Mouse (Mus musculus): Measurements from ENCODE around the gene Rybp. TPM values are rescaled to one million over a fixed set of nuclear protein-coding genes. Genes with fewer than 3 reads are reported as not detected.

Gene Rybp
- polyA plus RNA-seq (2012; rRNA removed) = 29.0 and 30.9 TPM in 2 replicates

DNA sequence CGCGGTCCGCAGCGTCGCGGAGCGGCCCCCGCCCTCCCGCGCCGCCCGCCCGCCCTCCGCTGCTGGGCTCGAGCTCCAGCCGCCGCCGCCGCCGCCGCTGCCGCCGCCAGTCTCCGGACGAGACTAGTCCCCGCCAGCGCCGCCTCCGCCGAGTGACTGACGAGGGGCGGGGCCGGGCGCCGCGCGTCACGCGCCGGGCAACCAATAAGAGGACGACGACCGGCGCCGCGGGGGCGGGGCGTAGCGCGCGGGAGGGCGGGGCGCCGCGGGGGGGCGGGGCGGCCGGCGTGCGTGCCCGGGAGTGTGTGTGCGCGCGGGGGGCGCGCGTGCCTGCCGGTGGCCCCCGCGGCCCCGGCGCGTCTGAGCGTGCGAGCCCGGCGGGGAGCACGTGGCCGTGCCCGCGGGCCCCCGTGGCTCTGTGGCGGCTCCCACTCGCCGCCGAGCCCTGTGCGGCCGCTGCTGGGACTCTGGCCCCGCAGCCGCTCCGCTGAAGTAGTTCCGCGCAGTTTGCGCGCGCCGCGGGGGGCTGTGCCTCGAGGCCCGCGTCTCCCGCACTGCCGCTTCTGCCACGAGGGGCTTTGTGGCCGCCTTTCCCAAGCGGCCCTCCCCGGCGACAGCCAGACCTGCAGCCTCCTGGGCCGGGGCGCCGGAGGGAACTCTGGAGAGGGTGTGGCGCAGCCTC, at the start of gene Rybp:
Gene Rybp (minus strand): TSS at position 152 of the 682 bp plus-strand sequence.
- DNase-seq (ENCODE audit: low read depth) = no peak

DNA sequence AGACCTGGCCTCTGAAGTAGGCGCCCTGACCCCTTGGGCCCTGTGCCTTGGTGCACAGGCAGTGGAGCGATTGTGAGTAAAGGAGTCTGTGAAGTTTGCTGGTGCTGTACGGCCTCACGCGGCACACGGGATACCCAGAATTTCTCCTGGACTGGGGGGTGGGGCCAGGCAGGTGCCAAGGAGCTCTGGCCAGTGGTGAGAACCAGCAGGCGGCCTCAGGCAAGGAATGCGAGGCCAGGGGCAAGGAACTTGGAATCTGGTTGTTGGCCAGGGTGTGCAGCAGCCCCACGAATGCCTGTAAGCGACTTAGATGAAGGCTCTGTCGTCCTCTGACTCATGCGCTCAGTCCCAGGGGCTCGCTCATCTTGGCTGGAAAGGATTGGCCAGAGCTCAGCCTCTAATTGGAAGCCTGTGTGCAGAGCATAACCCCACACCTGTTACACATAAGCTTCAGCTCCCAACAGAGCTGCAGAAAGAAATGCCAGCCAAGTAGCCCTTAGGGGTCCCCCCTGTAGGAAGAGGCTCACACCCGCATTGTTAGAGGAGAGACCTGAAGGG, 49.4 kb upstream of the Rybp start:
- DNase-seq (ENCODE audit: low read depth) = no peak

DNA sequence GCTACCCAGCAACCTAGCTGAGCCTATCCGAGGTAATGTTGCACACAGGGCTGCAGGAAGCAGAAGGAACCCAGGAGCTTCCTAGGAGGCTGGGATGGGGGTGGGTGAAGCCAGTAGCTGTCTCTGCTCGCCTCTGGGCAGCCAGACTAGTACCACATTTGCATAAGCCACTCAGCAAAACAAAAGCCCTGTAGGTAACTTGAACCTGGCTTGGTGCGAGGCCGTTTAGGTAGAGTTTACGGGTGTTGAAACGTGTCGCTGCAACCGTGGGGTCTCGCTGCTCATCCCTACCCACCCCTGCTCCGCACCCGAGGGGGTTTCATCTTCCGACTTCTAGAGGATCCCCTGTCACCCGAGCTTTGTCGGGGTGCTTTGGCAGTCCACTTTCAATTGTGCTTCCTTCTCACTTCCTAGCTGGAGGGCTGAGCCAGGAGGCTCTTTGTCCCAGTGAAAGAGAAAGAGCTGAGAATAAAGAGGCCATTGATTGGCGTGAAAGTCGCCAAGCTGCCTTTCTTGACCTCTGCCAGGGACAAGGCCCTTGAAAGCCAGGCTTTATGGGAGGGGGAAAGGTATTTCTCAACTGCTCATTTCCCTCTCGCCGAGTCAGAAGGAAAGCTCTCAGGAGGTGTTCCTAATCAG, 48.3 kb upstream of the Rybp start:
- DNase-seq (ENCODE audit: low read depth) = no peak

DNA sequence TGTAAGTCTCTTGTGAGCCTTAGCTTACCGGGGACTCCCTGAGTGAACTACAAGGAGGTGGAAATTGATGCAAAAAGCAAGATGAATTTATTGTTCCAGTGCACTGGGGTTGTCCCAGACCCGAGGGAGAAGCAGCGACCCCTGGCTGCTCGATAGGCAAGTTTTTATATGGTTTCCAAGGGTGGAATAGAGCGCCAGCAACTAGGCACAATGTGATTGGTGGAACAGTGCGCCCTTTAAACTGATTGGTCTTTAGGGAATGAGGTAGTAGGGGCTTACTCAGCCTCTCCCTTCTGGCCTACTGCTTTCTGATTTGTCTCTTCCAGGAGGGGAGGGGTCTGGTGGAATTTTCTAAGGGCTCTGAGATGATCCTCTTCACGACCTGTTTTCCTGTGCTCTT, 46.5 kb upstream of the Rybp start:
- no peak for DNase-seq (ENCODE audit: low read depth)

DNA sequence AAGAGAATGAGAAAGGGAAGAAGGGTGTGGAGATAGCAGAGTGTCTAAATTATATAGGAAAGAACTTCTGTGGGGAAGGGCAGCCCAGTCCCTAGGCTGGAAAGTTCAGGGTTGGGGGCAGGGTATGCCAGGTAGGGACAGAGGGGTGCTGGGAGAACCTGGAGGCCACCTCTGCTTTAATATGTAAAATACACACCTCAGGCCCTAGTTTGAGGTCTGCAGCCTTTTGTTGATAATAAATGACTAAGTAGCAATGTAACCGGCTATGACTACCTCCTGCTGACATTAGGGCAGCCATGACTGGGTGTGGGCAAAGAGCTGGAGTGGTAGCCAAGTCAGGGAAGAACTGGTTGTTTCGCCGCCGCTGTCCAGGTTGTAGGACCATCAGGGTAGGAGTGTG, 45.2 kb upstream of the Rybp start:
- DNase-seq (ENCODE audit: low read depth) = no peak

DNA sequence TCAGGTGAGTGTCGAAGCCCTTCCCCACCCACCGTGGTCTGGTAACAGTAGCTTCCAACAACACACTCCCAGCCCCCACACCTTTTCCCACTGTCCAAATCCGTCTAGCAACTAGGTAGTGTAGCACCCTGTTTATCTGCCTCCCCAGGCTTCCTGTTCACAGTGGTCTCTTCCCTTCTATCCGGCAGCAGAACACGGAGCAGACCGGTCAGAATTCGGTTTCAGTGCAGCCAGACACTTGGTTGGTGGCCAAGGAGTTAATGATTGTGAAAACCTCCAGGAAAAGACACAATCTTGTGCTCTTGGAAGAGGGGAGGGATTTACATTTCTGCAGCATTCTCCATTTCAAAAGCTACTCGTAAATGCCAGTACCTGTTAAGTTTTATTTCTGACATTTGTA, 44.3 kb upstream of the Rybp start:
- DNase-seq (ENCODE audit: low read depth) = no peak

DNA sequence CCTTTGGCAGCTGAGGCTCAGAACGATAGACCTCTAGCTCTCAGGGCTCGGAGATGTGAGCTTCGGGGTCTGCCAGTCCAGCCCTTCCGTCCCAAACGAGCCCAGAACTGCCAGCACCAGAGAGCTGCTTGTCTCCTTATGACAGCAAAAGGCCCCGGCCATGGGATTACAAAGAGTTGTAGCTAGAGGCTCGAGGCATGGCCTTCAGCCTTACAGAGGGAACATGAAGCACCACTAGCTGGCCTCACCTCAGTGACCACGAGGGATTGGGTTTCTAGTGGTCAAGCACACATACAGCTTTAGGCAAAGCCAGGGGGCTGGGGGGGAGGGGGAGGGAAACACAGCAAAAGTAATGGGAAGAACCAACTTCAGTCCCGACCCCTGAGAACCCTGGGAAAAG, 43.8 kb upstream of the Rybp start:
- DNase-seq (ENCODE audit: low read depth) = no peak

DNA sequence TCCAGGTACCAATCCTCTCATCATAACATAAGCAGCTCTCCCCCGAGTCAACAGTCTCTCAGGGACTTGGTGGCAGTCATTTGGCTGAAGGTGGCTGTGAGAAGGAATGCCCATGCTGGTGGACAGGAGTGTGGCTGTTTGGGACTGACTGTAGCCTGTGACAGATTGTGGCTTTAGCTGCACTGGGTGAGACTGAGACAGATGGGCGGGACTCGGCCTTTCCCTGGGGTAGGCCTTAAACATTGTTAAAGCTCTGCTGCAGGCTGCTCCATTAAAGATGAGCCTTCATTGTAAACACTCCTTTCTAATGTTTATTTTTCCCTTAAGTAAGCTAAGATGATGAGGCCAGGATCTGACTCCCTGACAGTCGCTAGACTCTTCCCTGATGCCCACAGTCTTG, 42.3 kb upstream of the Rybp start:
- no peak for DNase-seq (ENCODE audit: low read depth)

DNA sequence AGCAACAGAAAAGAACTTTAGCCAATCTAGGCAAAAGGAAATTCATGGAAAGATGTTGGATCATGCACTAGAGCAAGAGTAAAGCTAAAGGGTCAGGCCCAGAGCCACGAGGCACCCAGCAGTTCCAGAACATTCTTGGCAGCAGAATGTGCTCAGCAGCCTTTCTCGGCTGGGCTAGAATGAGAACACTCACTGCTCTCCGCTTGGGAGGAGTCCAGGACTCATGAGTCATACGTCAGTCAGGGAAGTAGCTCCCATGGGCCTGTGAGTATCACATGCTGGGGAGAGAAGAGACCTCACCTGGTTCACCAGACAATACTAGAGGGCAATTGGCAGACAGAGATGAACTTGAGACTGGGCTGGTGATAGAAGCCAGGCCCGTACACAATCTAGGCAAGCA, 39.8 kb upstream of the Rybp start:
- DNase-seq (ENCODE audit: low read depth) = peak; percentile 75

DNA sequence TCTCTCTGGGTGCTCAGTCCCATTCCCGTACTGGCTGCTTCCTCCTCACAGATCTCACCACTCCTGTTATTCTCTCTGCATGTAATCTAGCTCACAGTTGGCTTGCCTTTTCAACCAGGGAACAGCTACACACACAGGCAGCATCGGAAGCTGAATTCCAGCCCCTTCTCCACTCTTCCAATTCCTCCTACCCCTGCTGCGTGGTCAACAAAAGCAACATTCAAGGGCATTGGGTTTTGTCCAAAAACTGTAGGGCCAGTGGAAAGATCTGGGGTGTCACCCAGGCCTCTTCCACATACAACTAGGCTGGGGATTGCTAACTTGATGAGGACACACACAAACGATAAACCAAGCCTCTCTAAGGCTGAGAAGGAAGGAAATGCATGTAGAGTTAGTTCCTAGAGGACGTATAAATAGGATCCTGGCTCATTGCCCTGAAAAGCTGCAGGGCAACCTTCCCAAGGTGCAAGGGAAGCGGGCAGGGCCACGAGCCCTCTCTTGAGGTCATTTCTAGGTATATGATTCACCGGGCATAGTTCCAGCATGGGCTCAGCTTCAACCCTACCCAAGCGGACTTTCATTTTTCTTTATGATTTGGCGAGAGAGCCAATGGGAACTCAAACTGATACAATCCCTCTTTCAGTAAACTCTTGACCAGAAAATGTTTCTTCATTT, 36.6 kb upstream of the Rybp start:
- DNase-seq (ENCODE audit: low read depth) = no peak

DNA sequence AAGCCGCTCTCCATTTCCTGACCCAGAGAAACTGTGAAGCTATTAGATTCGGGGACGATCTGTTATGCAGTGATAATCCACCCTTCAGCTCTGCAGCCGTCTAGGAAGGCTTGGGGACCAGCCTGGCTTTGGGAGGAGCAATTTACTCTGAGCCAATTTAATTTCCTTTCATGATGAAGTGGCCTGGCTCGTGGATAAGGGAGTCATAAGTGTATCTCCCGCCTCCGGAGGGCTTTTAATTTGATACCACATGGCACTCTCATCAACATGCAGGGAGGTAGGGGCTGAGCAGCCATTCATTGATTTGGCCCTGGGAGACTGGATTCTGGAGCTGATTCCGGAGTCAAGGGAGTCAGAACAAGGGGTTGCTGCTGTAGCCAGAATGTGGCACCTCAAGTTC, 35.3 kb upstream of the Rybp start:
- DNase-seq (ENCODE audit: low read depth) = no peak

DNA sequence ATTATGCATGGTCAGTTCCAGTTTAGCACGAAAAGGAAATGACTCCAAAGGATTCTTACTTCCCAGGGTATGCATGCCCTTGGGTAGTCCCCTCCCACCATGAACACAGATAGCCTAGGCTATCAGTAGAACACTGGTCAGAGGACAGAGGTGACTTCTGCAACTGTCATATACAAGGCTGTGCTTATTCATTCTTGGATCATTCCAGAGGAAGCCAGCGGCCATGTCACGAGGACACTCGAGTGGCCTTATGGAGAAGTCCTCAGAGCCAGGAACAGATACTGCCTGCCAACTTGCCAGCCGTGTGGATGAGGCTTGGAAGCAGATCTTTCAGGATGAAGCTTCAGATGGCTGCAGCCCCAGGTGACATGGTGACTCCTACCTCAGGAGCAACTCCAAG, 34.9 kb upstream of the Rybp start:
- DNase-seq (ENCODE audit: low read depth) = no peak

DNA sequence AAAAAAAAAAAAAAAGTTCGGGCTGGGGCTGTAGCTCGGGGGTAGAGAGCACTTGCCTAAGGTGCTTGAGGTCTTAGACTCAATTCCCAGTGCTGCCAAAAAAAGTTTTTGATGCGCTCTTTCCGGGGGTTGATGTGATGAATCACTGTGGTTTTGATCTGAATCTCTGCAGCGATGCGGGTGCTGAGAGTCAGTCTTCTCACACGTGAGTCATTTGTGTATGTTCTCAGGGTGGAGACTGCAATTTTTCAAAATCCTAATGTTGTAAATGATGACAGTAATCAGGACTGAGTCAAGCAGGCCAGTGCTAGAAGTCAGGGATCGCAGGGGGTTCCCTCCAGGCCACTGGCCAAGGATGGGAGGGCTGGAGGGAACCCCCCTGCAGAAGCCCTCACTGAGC, 26.9 kb upstream of the Rybp start:
- DNase-seq (ENCODE audit: low read depth) = no peak

DNA sequence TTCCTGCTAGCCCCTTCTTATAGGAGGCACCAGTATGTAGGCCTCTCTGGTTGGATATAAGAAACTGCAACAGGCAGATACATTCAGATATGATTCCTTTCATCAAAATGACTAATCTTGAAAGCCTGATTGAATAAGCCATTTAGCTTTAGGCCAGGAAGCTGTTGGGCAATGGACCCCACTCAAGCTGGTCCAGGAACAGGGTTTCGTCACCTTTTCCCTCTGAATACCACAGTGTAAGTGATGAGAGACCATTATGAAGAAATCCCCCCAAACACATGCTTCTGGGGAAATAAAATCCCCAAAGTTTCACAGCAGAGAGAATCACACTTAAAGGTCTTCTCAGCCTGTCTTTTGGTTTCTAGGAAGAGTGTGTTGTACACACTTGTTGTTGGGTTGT, 23.9 kb upstream of the Rybp start:
- DNase-seq (ENCODE audit: low read depth) = no peak

DNA sequence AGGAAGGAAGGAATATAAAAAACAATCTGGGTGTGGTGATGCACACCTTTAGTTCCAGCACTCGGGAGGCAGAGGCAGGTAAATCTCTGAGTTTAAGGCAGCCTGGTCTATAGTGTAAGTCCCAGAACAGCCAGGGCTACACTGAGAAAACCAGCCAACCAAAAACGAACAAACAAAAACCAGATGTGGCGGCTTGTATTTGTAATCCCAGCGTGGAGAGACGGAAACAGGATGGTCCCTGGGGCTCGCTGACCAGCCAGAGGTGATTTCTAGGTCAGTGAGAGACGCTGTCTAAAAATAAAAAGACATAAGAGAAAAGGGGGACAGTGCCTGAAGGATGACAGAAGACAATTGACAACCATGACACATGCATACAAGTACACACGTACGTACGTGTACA, 17.5 kb upstream of the Rybp start:
- no peak for DNase-seq (ENCODE audit: low read depth)

DNA sequence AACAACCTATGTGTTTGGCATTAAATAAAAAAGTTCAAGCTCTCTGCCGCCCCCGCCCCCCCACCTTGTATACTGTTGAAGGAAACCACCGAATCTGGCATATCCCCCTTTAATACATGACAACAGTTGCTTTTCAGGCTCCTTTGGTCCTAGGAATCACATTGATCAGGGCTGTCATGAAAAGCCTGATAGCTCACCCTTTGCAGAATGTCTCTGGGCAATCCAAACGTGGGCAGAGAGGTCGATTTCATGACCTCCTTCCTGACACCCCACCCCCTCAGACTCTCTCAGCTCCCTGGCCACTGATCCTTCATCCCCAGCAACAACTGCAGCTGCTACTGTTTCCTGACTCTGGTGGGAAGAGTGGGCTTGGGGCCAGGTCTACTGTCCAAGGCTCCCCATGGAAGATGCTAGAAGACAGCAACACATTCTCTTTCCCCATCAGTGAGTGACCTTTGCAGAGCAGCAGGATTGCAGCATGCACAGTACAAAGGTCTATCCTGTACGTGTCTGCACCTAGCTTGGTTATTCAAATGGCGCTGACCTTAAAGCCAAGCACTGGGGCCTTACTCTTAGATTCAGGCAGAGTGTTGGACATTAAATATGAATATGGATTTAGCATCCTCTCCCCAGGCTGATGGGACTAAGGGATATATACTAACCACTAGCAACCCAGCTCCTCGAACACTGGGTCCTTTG, 14.3 kb upstream of the Rybp start:
- DNase-seq (ENCODE audit: low read depth) = no peak

DNA sequence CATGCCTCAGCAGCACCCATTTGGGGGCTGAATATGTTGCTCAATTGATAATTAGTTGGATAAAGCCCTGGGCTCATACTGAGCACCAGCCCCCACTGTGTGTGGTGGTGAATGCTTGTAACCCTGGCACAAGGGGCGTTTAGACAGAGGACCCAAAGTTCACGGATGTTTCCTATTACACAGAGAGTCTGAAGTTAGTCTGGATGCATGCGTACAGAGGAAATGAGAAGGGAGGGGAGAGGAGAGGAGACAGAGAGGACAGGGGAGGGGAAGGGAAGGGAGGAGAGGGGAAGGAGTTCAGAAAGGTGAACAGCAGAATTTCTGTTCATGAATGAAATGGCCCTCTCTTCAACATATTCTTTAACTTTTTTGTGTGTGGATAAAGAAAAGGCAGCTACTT, 13.5 kb upstream of the Rybp start:
- no peak for DNase-seq (ENCODE audit: low read depth)

DNA sequence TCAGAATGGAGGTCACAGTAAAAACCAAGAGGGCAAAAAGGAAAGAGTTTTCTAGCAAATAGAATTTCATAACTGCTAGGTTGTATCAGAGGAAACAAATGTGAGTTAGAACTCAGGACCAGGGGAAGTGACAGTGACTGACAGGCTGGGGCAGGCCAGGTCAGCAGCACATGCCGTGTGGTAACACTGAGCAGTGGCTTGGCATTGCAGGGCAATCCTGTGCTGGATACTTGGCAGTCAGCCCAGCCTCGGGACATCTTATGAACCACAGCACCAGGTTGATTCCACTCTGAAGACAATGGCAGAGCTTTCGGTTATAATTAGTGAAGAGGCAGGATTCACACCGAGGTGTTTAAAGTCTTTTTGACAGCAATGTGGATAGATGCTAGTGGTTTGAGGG, 11.7 kb upstream of the Rybp start:
- DNase-seq (ENCODE audit: low read depth) = no peak

DNA sequence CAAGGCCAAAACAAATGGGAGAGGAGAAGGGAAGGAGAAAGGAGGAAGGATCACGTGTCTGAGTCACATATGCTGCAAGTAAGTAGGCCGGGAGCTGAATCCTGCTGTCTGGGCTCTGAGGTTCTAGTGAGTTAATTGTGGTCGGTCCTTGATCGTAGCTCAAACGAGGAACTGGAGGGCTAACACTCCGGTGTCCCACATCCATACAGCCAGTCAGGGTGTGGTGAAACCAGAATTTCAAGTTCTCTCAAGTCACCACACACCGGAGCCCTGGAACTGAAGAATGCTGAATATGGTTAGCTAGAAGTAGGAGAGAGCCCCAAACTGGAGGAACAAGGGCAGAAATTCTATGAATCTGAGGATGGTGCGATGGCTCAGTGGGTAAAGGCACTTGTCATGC, 10.3 kb upstream of the Rybp start:
- DNase-seq (ENCODE audit: low read depth) = no peak

DNA sequence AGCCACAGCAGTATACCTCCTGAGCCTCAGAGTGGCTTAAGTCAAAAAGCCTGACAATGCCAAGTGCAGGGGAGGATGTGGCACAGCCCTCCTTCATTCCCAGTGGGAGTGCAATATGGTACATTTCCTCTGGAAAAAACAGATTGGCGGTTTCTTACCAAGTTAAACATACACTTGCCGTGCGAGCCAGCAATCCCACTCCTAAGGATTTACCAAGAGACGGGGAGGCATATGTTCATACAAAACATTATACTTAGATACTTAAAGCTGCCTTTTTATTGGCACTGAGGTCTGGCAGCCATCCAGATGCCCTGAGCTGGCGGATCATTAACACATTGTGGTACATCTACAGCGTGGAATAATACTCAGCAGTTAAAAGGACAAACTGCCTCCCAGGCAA, 5.1 kb upstream of the Rybp start:
- no peak for DNase-seq (ENCODE audit: low read depth)

DNA sequence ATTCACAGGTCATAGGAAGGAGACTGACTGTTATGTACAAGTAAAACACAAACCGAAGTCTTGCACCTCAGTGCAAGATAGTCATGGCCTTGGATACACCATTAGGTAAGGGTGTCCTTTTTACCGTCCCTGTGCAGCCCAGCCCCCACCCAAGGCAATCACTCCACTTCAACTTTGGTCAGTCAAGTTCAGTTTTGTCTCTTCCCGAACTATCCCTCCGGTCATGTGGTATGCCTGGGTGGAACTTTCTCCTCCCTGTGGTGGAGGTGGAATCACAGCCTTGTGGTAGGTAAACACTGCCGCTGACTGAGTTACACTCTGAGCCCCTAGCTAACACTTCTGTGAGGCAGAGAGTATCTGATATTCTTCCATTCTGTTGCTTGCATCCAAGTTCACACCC, 1.8 kb upstream of the Rybp start:
- DNase-seq (ENCODE audit: low read depth) = no peak

DNA sequence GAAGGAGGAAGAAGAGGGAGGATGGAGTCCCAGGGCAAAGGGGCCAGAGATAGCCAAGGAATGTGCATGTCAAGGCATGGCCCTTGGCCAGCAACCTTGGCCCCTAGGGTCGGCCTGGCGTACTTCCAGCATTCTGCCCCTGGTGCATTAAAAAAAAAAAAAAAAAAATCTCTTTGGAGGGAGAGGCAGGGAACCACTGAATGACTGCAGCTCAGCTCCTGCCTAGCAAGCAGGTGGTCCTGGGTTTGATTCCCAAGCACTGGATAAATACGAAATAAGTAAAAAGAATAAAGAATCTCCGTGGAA, 1.4 kb upstream of the Rybp start:
- no peak for DNase-seq (ENCODE audit: low read depth)
